Mouse (Mus musculus) hindbrain, embryonic 16.5 days (tissue): ENCODE data around the gene Tomm20. TPM values are rescaled to one million over a fixed set of nuclear protein-coding genes. Genes with fewer than 3 reads are reported as not detected.

Experiments used
- ATAC-seq: fragments of 200-750 bp; cut with Nextera tagmentation; 2 replicates; pipeline ENCODE4 v1.8.0; 2017; ENCODE audit warnings: moderate TSS enrichment, moderate library complexity
- H3K27ac ChIP-seq: fragments of 300-500 bp; sonication (generic); 2 replicates; pipeline ENCODE4 v1.5.1; 2014; ENCODE audit warnings: low read depth, mild to moderate bottlenecking, control low read depth, low read length, moderate library complexity
- H3K27me3 ChIP-seq: fragments of 300-500 bp; sonication (generic); replicated peaks from 2 replicates; pipeline ENCODE4 v1.6.1; 2014; ENCODE audit warnings: low read length; ENCODE audit not compliant: control insufficient read depth, insufficient read depth
- H3K36me3 ChIP-seq: fragments of 300-500 bp; sonication (generic); 2 replicates; pipeline ENCODE4 v1.6.1; 2014; ENCODE audit warnings: mild to moderate bottlenecking, low read length, moderate library complexity, mixed read lengths; ENCODE audit not compliant: control insufficient read depth, insufficient read depth
- H3K4me1 ChIP-seq: fragments of 300-500 bp; sonication (generic); 2 replicates; pipeline ENCODE4 v1.6.1; 2014; ENCODE audit warnings: low read depth, low read length; ENCODE audit not compliant: control insufficient read depth, insufficient read depth
- H3K4me2 ChIP-seq: fragments of 300-500 bp; sonication (generic); 2 replicates; pipeline ENCODE4 v1.6.1; 2014; ENCODE audit warnings: mild to moderate bottlenecking, low read length, control low read depth, moderate library complexity
- H3K4me3 ChIP-seq: fragments of 300-500 bp; sonication (generic); 2 replicates; pipeline ENCODE4 v1.5.1; 2014; ENCODE audit warnings: mild to moderate bottlenecking, low read length, control low read depth, moderate library complexity
- H3K9ac ChIP-seq: fragments of 300-500 bp; sonication (generic); 2 replicates; pipeline ENCODE4 v1.6.1; 2014; ENCODE audit warnings: low read depth, mild to moderate bottlenecking, control low read depth, low read length, moderate library complexity
- H3K9me3 ChIP-seq: fragments of 300-500 bp; sonication (generic); 2 replicates; pipeline ENCODE4 v1.6.1; 2014; ENCODE audit warnings: mild to moderate bottlenecking, low read length, moderate library complexity; ENCODE audit not compliant: control insufficient read depth
- WGBS: fragments of 180-500 bp; shearing (Covaris S2); extraction: QIAGEN DNeasy Blood & Tissue Kit; methylation state at CpG from one replicate; pipeline ENCODE4 v1.1.7; 2014; 5-methylcytosine and 5-hydroxymethylcytosine counted together
- polyA plus RNA-seq: library from polyadenylated mRNA; unstranded; fragments of >200 nt; fragmentation: Nextera tagmentation; extraction: Ambion mirVana; gene quantifications from 2 replicates; pipeline ENCODE4 v1.2.1, GENCODE M21; 2015

Gene Tomm20
- polyA plus RNA-seq, 1 experiment from 2014 or later, result 231 TPM

DNA sequence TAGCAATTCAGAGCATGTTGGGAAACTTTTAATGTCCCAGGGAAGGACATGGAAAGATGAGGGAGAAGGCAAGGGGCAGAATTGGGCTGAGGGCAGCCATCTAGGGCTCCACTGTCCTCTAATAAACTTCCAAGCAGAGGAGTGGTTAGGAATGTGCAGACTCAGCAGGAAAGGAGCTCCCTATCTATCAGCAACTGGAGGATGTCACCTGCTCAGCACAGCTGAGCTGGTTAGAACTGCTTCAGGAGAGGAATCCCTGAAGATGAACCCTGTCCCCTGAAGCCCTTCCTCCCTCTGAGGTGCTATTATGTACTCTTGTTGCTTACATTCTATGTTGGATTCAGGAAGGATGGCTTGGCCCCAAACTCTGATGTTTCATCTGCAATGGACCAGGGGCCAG lies 17.6 kb downstream of the Tomm20 start:
- H3K9ac ChIP-seq, result no peak overlapping the region
- H3K4me2 ChIP-seq, result no peak overlapping the region
- no peak overlapping the region for H3K27ac ChIP-seq
- no peaks in the 10 kb centered on the region for H3K27me3 ChIP-seq
- H3K4me1 ChIP-seq, result no peaks in the 10 kb centered on the region
- no peaks in the 10 kb centered on the region for H3K9me3 ChIP-seq
- no peak overlapping the region for H3K4me3 ChIP-seq
- no peak for ATAC-seq
- H3K36me3 ChIP-seq, result peaks cover 3% of the 10 kb centered on the region; the same call in 1 of the 2 replicates

GRCm38 (mm10) chr8:126927058-126927457 lies 18.6 kb downstream of the Tomm20 start:
- no peak overlapping the region for H3K27ac ChIP-seq
- H3K36me3 ChIP-seq, result peaks cover under 1% of the 10 kb centered on the region; the same call in 1 of the 2 replicates
- H3K9ac ChIP-seq, result no peak overlapping the region
- no peak for ATAC-seq
- no peak overlapping the region for H3K4me2 ChIP-seq
- no peaks in the 10 kb centered on the region for H3K4me1 ChIP-seq
- 56% methylated on average over 1 of the region's 1 CpGs for WGBS
- no peaks in the 10 kb centered on the region for H3K9me3 ChIP-seq
- no peak overlapping the region for H3K4me3 ChIP-seq
- H3K27me3 ChIP-seq, result no peaks in the 10 kb centered on the region

DNA sequence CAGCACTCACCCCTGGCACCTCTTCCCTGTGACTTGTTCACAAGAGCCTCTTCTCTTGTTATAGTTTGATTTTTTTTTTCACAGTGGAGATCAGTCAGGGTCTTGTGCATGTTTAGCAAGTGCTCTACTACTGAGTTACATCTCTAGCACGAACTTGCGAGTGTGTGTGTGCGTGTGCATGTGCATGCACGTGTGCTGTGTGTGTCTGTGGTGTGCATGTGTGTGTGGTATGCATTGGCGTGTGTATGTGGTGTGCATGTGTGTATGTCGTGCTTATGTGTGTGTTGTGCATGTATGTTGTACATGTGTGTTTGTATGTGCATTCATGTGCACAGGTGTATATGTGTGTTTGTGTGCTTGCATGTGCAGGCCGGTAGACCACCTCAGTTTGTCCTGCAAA lies 22.7 kb downstream of the Tomm20 start:
- Histone ChIP-seq H3K27me3 (no peaks in the 10 kb centered on the region), H3K36me3 (no peaks in the 10 kb centered on the region), H3K27ac (no peak overlapping the region), H3K4me3 (no peak overlapping the region), H3K4me1 (peaks cover 3% of the 10 kb centered on the region; the same call in 1 of the 2 replicates), H3K4me2 (no peak overlapping the region), H3K9ac (no peak overlapping the region), H3K9me3 (no peaks in the 10 kb centered on the region)
- 99% methylated on average over 7 of the region's 7 CpGs for WGBS
- ATAC-seq, result no peak

DNA sequence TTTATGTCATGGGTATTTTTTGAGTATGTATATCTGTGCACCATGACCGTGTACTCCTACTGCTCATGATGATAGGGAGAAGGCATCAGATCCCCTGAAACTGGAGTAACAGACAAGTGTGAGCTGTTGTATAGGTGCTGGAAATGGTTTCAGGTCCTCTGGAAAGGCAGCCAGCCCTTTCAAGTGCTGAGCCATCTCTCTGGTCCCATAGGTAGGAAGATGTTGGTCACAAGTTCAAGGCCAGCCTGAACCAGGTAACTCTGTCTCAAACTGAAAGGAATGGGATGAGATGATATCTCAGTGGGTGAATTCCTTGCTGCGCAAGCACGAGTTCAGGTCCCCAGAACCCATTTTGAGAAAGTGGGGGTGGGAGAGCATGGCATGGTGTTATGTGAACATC lies 24.2 kb downstream of the Tomm20 start:
- peaks cover 3% of the 10 kb centered on the region; the same call in 1 of the 2 replicates for H3K4me1 ChIP-seq
- no peaks in the 10 kb centered on the region for H3K9me3 ChIP-seq
- ATAC-seq, result no peak
- no peaks in the 10 kb centered on the region for H3K36me3 ChIP-seq
- 95% methylated on average over 3 of the region's 3 CpGs for WGBS
- H3K27ac ChIP-seq, result no peak overlapping the region
- H3K9ac ChIP-seq, result no peak overlapping the region
- H3K4me2 ChIP-seq, result no peak overlapping the region
- H3K4me3 ChIP-seq, result no peak overlapping the region
- no peaks in the 10 kb centered on the region for H3K27me3 ChIP-seq

GRCm38 (mm10) chr8:126920845-126921244 lies 24.8 kb downstream of the Tomm20 start:
- no peaks in the 10 kb centered on the region for H3K9me3 ChIP-seq
- 22% methylated on average over 3 of the region's 3 CpGs for WGBS
- H3K27ac ChIP-seq, result no peak overlapping the region
- no peaks in the 10 kb centered on the region for H3K36me3 ChIP-seq
- H3K4me1 ChIP-seq, result peaks cover 3% of the 10 kb centered on the region; the same call in 1 of the 2 replicates
- no peak overlapping the region for H3K4me2 ChIP-seq
- no peak overlapping the region for H3K9ac ChIP-seq
- no peak overlapping the region for H3K4me3 ChIP-seq
- ATAC-seq, result peak; percentile 92
- no peaks in the 10 kb centered on the region for H3K27me3 ChIP-seq

DNA sequence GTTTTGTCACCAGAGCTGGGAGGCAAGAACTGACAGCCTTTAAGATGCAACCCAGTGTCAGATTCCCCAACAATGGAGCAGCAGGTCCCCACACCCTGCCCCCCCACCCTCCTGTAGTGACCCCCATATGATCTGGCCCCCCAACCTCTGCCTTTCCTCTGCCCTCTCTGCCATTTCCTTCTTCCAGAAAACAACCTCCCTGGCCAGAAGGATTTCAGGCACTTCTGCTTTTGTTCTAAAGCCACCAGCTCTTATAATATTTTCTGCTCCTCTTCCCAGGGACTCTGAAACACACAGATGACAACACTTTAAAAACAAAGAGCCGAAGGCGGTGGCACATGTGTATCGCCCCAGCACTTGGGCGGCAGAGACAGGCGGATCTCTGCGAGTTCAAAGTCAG lies 25.3 kb downstream of the Tomm20 start:
- peak; percentile 2; the same call in 1 of the 2 replicates for ATAC-seq
- WGBS, result 81% methylated on average over 6 of the region's 6 CpGs

GRCm38 (mm10) chr8:126919703-126920102 lies 25.9 kb downstream of the Tomm20 start:
- H3K4me3 ChIP-seq, result no peak overlapping the region
- H3K9me3 ChIP-seq, result no peaks in the 10 kb centered on the region
- no peaks in the 10 kb centered on the region for H3K27me3 ChIP-seq
- 91% methylated on average over 5 of the region's 5 CpGs for WGBS
- H3K4me2 ChIP-seq, result no peak overlapping the region
- no peak overlapping the region for H3K27ac ChIP-seq
- H3K9ac ChIP-seq, result no peak overlapping the region
- peaks cover 4% of the 10 kb centered on the region for H3K4me1 ChIP-seq
- no peak for ATAC-seq
- no peaks in the 10 kb centered on the region for H3K36me3 ChIP-seq

More for the DNA sequence above, 25.3 kb downstream of the Tomm20 start:
- Histone ChIP-seq H3K9ac (no peak overlapping the region), H3K9me3 (no peaks in the 10 kb centered on the region), H3K4me1 (peaks cover 3% of the 10 kb centered on the region; the same call in 1 of the 2 replicates), H3K36me3 (no peaks in the 10 kb centered on the region), H3K27me3 (no peaks in the 10 kb centered on the region), H3K4me2 (no peak overlapping the region), H3K27ac (no peak overlapping the region), H3K4me3 (no peak overlapping the region)

DNA sequence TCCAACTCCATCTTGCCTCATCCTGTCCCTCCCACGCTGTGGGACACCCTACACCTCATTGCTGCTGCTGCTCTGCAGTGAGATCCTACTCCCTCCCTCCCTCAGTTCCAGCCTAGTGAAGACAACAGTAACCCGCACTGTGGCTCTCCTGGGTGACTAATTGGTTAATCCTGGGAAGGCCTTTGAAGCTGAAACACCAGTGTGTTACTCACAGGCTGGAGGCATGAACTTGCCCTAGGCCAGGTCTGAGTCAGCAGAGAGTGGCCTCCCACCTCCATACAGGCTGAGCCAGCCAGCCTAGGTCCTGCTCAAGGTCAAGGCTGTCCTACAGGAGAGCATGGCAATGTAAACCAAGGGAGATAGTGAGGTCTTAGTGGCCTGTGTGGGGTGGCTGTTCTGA lies 26.4 kb downstream of the Tomm20 start:
- Histone ChIP-seq H3K9me3 (no peaks in the 10 kb centered on the region), H3K9ac (no peak overlapping the region), H3K4me2 (no peak overlapping the region), H3K27me3 (no peaks in the 10 kb centered on the region), H3K4me1 (peaks cover 8% of the 10 kb centered on the region), H3K27ac (no peak overlapping the region), H3K36me3 (no peaks in the 10 kb centered on the region), H3K4me3 (no peak overlapping the region)
- ATAC-seq, result no peak
- 61% methylated on average over 2 of the region's 2 CpGs for WGBS

DNA sequence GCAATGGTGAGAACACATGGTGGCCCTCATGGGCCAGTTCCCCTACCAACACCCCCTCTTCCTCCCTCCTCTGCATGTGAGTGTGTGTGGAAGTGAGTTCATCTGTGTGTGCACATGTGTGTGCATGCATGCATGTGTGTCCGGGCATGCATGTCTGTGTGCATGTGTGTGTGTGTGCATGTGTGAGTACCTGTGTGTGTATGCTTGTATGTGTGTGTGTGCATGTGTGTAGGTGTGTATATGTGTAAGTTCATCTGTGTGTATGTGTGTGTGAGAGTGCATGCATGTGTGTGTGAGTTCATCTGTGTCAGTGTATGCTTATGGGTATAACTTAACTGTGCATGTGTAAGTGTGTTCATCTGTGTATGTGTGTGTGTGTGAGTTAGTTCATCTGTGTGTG lies 27.3 kb downstream of the Tomm20 start:
- WGBS, result 92% methylated on average over 1 of the region's 1 CpGs
- no peaks in the 10 kb centered on the region for H3K36me3 ChIP-seq

More for the DNA sequence above, 27.3 kb downstream of the Tomm20 start:
- no peak overlapping the region for H3K9ac ChIP-seq
- no peak overlapping the region for H3K4me2 ChIP-seq
- no peak overlapping the region for H3K4me3 ChIP-seq
- ATAC-seq, result no peak
- H3K27ac ChIP-seq, result no peak overlapping the region
- no peaks in the 10 kb centered on the region for H3K9me3 ChIP-seq
- H3K4me1 ChIP-seq, result peaks cover 12% of the 10 kb centered on the region
- H3K27me3 ChIP-seq, result no peaks in the 10 kb centered on the region
